Mouse (Mus musculus): ENCODE results near the gene Itgb3. TPM values are rescaled to one million over a fixed set of nuclear protein-coding genes. Genes with fewer than 3 reads are reported as not detected.

Itgb3 gene
- total and polyA plus RNA-seq, 3 experiments, result 0.87 to 19.2 (median 2.7) TPM

- Histone ChIP-seq H3K36me3 (replicated peaks) (peaks cover 2% of the 10 kb centered on the region), H3K4me1 (ENCODE audit: insufficient read depth, low read depth, low read length) (peaks cover 13% of the 10 kb centered on the region), H3K27me3 (ENCODE audit: insufficient read depth, low read length) (peaks cover 71% of the 10 kb centered on the region), H3K9me3 (replicated peaks) (no peaks in the 10 kb centered on the region), H3K4me3 (ENCODE audit: low read depth, low read length) (no peak overlapping the region)
- DNase-seq (ENCODE audit: low spot score), result no peak
- TF ChIP-seq GATA1 (IDR thresholded peaks at IDR 0.05; ENCODE audit: borderline replicate concordance, low read length), result no peak
- no peak for TF ChIP-seq CTCF (IDR thresholded peaks at IDR 0.05; ENCODE audit: low read depth, low read length)
- TF ChIP-seq POLR2AphosphoS5 (IDR thresholded peaks at IDR 0.05; ENCODE audit: insufficient replicate concordance, low read depth, low read length), result no peak
- no peak for TF ChIP-seq TAL1 (conservative IDR thresholded peaks at IDR 0.05; ENCODE audit: low read depth, low read length)
- no peak for TF ChIP-seq GATA2 (IDR thresholded peaks at IDR 0.05; ENCODE audit: borderline replicate concordance, low read depth, low read length)
- no peak for ATAC-seq (ENCODE audit: extremely low read depth, insufficient number of reproducible peaks, low FRiP score, poor library complexity, severe bottlenecking)
Observed at GRCm38 (mm10) chr11:104640894-104641293, 33.1 kb downstream of the Itgb3 start.

GRCm38 (mm10) chr11:104643236-104643635 is 35.4 kb downstream of the Itgb3 start:
- no peak for DNase-seq (ENCODE audit: low spot score)
- no peaks in the 10 kb centered on the region for H3K9me3 ChIP-seq (replicated peaks)
- no peak for TF ChIP-seq GATA1 (IDR thresholded peaks at IDR 0.05; ENCODE audit: borderline replicate concordance, low read length)
- no peak for TF ChIP-seq CTCF (IDR thresholded peaks at IDR 0.05; ENCODE audit: low read depth, low read length)
- no peak for TF ChIP-seq GATA2 (IDR thresholded peaks at IDR 0.05; ENCODE audit: borderline replicate concordance, low read depth, low read length)
- TF ChIP-seq POLR2AphosphoS5 (IDR thresholded peaks at IDR 0.05; ENCODE audit: insufficient replicate concordance, low read depth, low read length), result no peak
- no peak for TF ChIP-seq TAL1 (conservative IDR thresholded peaks at IDR 0.05; ENCODE audit: low read depth, low read length)
- no peak for ATAC-seq (ENCODE audit: extremely low read depth, insufficient number of reproducible peaks, low FRiP score, poor library complexity, severe bottlenecking)
- H3K27me3 ChIP-seq (ENCODE audit: insufficient read depth, low read length), result peaks cover 67% of the 10 kb centered on the region
- H3K4me3 ChIP-seq (ENCODE audit: low read depth, low read length), result no peak overlapping the region
- peaks cover 2% of the 10 kb centered on the region for H3K36me3 ChIP-seq (replicated peaks)
- H3K4me1 ChIP-seq (ENCODE audit: insufficient read depth, low read depth, low read length), result peaks cover 27% of the 10 kb centered on the region

- no peak for ATAC-seq (ENCODE audit: extremely low read depth, insufficient number of reproducible peaks, low FRiP score, poor library complexity, severe bottlenecking)
- DNase-seq (ENCODE audit: low spot score), result no peak
- Histone ChIP-seq H3K9me3 (replicated peaks) (peaks cover 3% of the 10 kb centered on the region; the same call in 1 of the 2 replicates), H3K4me1 (ENCODE audit: insufficient read depth, low read depth, low read length) (peaks cover 32% of the 10 kb centered on the region), H3K4me3 (ENCODE audit: low read depth, low read length) (no peak overlapping the region), H3K27me3 (ENCODE audit: insufficient read depth, low read length) (peaks cover 57% of the 10 kb centered on the region), H3K36me3 (replicated peaks) (peaks cover 2% of the 10 kb centered on the region)
- TF ChIP-seq GATA1 (IDR thresholded peaks at IDR 0.05; ENCODE audit: borderline replicate concordance, low read length) (no peak), TAL1 (conservative IDR thresholded peaks at IDR 0.05; ENCODE audit: low read depth, low read length) (no peak), POLR2AphosphoS5 (IDR thresholded peaks at IDR 0.05; ENCODE audit: insufficient replicate concordance, low read depth, low read length) (no peak), GATA2 (IDR thresholded peaks at IDR 0.05; ENCODE audit: borderline replicate concordance, low read depth, low read length) (no peak), CTCF (IDR thresholded peaks at IDR 0.05; ENCODE audit: low read depth, low read length) (no peak)
Observed at GRCm38 (mm10) chr11:104645402-104645801, 37.6 kb downstream of the Itgb3 start.

- peaks cover 32% of the 10 kb centered on the region for H3K4me1 ChIP-seq (ENCODE audit: insufficient read depth, low read depth, low read length)
- peaks cover 3% of the 10 kb centered on the region; the same call in 1 of the 2 replicates for H3K9me3 ChIP-seq (replicated peaks)
- peaks cover 51% of the 10 kb centered on the region for H3K27me3 ChIP-seq (ENCODE audit: insufficient read depth, low read length)
- no peak for ATAC-seq (ENCODE audit: extremely low read depth, insufficient number of reproducible peaks, low FRiP score, poor library complexity, severe bottlenecking)
- DNase-seq (ENCODE audit: low spot score), result no peak
- H3K36me3 ChIP-seq (replicated peaks), result peaks cover 2% of the 10 kb centered on the region
- TF ChIP-seq GATA1 (IDR thresholded peaks at IDR 0.05; ENCODE audit: borderline replicate concordance, low read length) (no peak), TAL1 (conservative IDR thresholded peaks at IDR 0.05; ENCODE audit: low read depth, low read length) (no peak), POLR2AphosphoS5 (IDR thresholded peaks at IDR 0.05; ENCODE audit: insufficient replicate concordance, low read depth, low read length) (no peak), GATA2 (IDR thresholded peaks at IDR 0.05; ENCODE audit: borderline replicate concordance, low read depth, low read length) (no peak), CTCF (IDR thresholded peaks at IDR 0.05; ENCODE audit: low read depth, low read length) (no peak)
- H3K4me3 ChIP-seq (ENCODE audit: low read depth, low read length), result no peak overlapping the region
Observed at GRCm38 (mm10) chr11:104646173-104646572, 38.4 kb downstream of the Itgb3 start.

- ATAC-seq (ENCODE audit: extremely low read depth, insufficient number of reproducible peaks, low FRiP score, poor library complexity, severe bottlenecking) (no peak), DNase-seq (ENCODE audit: low spot score) (no peak)
- no peak for TF ChIP-seq POLR2AphosphoS5 (IDR thresholded peaks at IDR 0.05; ENCODE audit: insufficient replicate concordance, low read depth, low read length)
- no peak for TF ChIP-seq TAL1 (conservative IDR thresholded peaks at IDR 0.05; ENCODE audit: low read depth, low read length)
- no peak for TF ChIP-seq CTCF (IDR thresholded peaks at IDR 0.05; ENCODE audit: low read depth, low read length)
- TF ChIP-seq GATA1 (IDR thresholded peaks at IDR 0.05; ENCODE audit: borderline replicate concordance, low read length), result no peak
- TF ChIP-seq GATA2 (IDR thresholded peaks at IDR 0.05; ENCODE audit: borderline replicate concordance, low read depth, low read length), result no peak
- peaks cover 32% of the 10 kb centered on the region for H3K4me1 ChIP-seq (ENCODE audit: insufficient read depth, low read depth, low read length)
- no peak overlapping the region for H3K4me3 ChIP-seq (ENCODE audit: low read depth, low read length)
- H3K27me3 ChIP-seq (ENCODE audit: insufficient read depth, low read length), result peaks cover 47% of the 10 kb centered on the region
- H3K36me3 ChIP-seq (replicated peaks), result peaks cover 2% of the 10 kb centered on the region
- peaks cover 3% of the 10 kb centered on the region; the same call in 1 of the 2 replicates for H3K9me3 ChIP-seq (replicated peaks)
Observed at GRCm38 (mm10) chr11:104646611-104647010, 38.8 kb downstream of the Itgb3 start.

GRCm38 (mm10) chr11:104647188-104647867 is 39.5 kb downstream of the Itgb3 start:
- H3K4me3 ChIP-seq (ENCODE audit: low read depth, low read length), result no peak overlapping the region
- ATAC-seq (ENCODE audit: extremely low read depth, insufficient number of reproducible peaks, low FRiP score, poor library complexity, severe bottlenecking), result no peak
- no peak for DNase-seq (ENCODE audit: low spot score)

More at GRCm38 (mm10) chr11:104647188-104647867, 39.5 kb downstream of the Itgb3 start:
- TF ChIP-seq GATA2 (IDR thresholded peaks at IDR 0.05; ENCODE audit: borderline replicate concordance, low read depth, low read length), result no peak
- TF ChIP-seq CTCF (IDR thresholded peaks at IDR 0.05; ENCODE audit: low read depth, low read length), result no peak
- H3K9me3 ChIP-seq (replicated peaks), result peaks cover 3% of the 10 kb centered on the region; the same call in 1 of the 2 replicates
- peaks cover 2% of the 10 kb centered on the region for H3K36me3 ChIP-seq (replicated peaks)
- H3K4me1 ChIP-seq (ENCODE audit: insufficient read depth, low read depth, low read length), result peaks cover 28% of the 10 kb centered on the region
- H3K27me3 ChIP-seq (ENCODE audit: insufficient read depth, low read length), result peaks cover 40% of the 10 kb centered on the region
